Mouse (Mus musculus) limb, embryonic 13.5 days (tissue): ENCODE results near the gene Fam120a. TPM values are rescaled to one million over a fixed set of nuclear protein-coding genes. Genes with fewer than 3 reads are reported as not detected.

ENCODE experiments used
- ATAC-seq: fragments of 200-750 bp; cut with Nextera tagmentation; 2 replicates; pipeline ENCODE4 v1.8.0; 2017; ENCODE audit warnings: low read depth, moderate number of reproducible peaks, moderate TSS enrichment; ENCODE audit not compliant: low FRiP score
- H3K27ac ChIP-seq: fragments of 300-500 bp; sonication (generic); 2 replicates; pipeline ENCODE4 v1.5.1; 2015; ENCODE audit warnings: inconsistent platforms, mild to moderate bottlenecking, moderate library complexity
- H3K27me3 ChIP-seq: fragments of 300-500 bp; sonication (generic); 2 replicates; pipeline ENCODE4 v1.6.1; 2015; ENCODE audit warnings: mild to moderate bottlenecking, inconsistent platforms
- H3K36me3 ChIP-seq: fragments of 300-500 bp; sonication (generic); 2 replicates; pipeline ENCODE4 v1.6.1; 2015; ENCODE audit warnings: inconsistent platforms, mild to moderate bottlenecking, moderate library complexity
- H3K4me1 ChIP-seq: fragments of 300-500 bp; sonication (generic); 2 replicates; pipeline ENCODE4 v1.6.1; 2015; ENCODE audit warnings: inconsistent platforms
- H3K4me2 ChIP-seq: fragments of 300-500 bp; sonication (generic); replicated peaks from 2 replicates; pipeline ENCODE4 v1.6.1; 2015; ENCODE audit warnings: inconsistent platforms, mild to moderate bottlenecking, moderate library complexity
- H3K4me3 ChIP-seq: fragments of 300-500 bp; sonication (generic); 2 replicates; pipeline ENCODE4 v1.5.1; 2015; ENCODE audit warnings: moderate library complexity, mild to moderate bottlenecking, inconsistent platforms
- H3K9ac ChIP-seq: fragments of 300-500 bp; sonication (generic); 2 replicates; pipeline ENCODE4 v1.6.1; 2015; ENCODE audit warnings: mild to moderate bottlenecking, inconsistent platforms
- H3K9me3 ChIP-seq: fragments of 300-500 bp; sonication (generic); 2 replicates; pipeline ENCODE4 v1.6.1; 2016; ENCODE audit warnings: inconsistent platforms
- WGBS: fragments of 180-500 bp; shearing (Covaris S2); methylation state at CpG from one replicate; pipeline ENCODE4 v1.1.7; 2015; 5-methylcytosine and 5-hydroxymethylcytosine counted together
- polyA plus RNA-seq: library from polyadenylated mRNA; unstranded; fragments of >200 nt; fragmentation: Nextera tagmentation; extraction: Ambion mirVana; gene quantifications from 2 replicates; pipeline ENCODE4 v1.2.1, GENCODE M21; 2015

Gene Fam120a
- polyA plus RNA-seq, 1 experiment from 2014 or later, result 22.0 TPM

DNA sequence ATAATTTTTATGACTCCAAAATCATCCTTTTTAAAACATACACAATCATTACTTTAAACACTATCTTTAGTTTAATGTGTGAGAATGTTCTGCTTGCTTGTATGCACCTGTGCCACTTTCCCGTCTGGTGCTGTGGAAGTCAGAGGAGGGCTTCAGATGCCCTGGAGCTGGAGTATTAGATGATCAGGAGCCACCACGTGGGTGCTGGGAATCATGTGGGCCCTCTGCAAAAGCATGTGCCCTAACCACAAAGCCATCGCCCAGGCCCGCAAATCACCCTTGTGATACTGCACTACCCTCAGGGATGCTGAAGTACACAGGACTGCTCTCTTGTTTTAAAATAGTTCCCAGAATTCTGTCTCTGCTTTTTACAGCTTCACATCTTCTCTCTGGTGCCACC lies 3.0 kb downstream of the Fam120a start:
- Histone ChIP-seq H3K27ac (peak overlapping the region; percentile 97; the same call in 1 of the 2 replicates), H3K9ac (peak overlapping the region; percentile 97), H3K4me2 (peak overlapping the region; percentile 95), H3K4me3 (peak overlapping the region; percentile 95), H3K27me3 (no peaks in the 10 kb centered on the region), H3K36me3 (no peaks in the 10 kb centered on the region), H3K4me1 (peaks cover 46% of the 10 kb centered on the region), H3K9me3 (no peaks in the 10 kb centered on the region)
- ATAC-seq, result no peak
- WGBS, result 76% methylated on average over 4 of the region's 4 CpGs

- ATAC-seq, result no peak
- Histone ChIP-seq H3K36me3 (no peaks in the 10 kb centered on the region), H3K9me3 (no peaks in the 10 kb centered on the region), H3K27ac (no peak overlapping the region), H3K27me3 (no peaks in the 10 kb centered on the region), H3K4me2 (no peak overlapping the region), H3K4me1 (peaks cover 38% of the 10 kb centered on the region), H3K4me3 (no peak overlapping the region), H3K9ac (no peak overlapping the region)
- WGBS, result 90% methylated on average over 1 of the region's 1 CpGs
These were observed 4.7 kb downstream of the Fam120a start for GRCm38 (mm10) chr13:48963111-48963510.

- peaks cover 38% of the 10 kb centered on the region for H3K4me1 ChIP-seq
- H3K4me2 ChIP-seq, result no peak overlapping the region
- H3K36me3 ChIP-seq, result no peaks in the 10 kb centered on the region
- no peak overlapping the region for H3K27ac ChIP-seq
- 71% methylated on average over 3 of the region's 3 CpGs for WGBS
- H3K27me3 ChIP-seq, result no peaks in the 10 kb centered on the region
- H3K4me3 ChIP-seq, result no peak overlapping the region
- H3K9ac ChIP-seq, result no peak overlapping the region
- no peaks in the 10 kb centered on the region for H3K9me3 ChIP-seq
- ATAC-seq, result no peak
These were observed 5.3 kb downstream of the Fam120a start for GRCm38 (mm10) chr13:48962519-48962918.

DNA sequence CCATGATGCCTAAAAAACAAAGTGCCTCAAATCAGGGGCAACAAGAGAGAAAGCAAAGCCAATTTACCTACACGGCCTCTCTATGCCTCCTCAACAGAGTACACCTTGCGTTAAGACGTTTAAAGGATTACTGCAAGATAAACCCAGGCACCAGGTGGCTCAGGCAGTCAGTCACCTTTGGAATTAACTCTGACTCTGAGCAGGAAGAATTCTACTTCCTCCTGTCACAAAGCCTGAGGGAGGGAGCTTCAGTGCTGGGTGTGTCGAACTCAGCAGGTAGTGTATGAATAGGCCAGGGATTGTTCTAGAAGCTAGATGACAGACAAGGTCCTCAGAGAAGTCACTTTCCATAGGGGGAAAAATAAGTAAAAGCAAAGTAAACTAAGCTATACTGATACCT lies 9.2 kb downstream of the Fam120a start:
- H3K27ac ChIP-seq, result no peak overlapping the region
- WGBS, result 73% methylated on average over 4 of the region's 4 CpGs

DNA sequence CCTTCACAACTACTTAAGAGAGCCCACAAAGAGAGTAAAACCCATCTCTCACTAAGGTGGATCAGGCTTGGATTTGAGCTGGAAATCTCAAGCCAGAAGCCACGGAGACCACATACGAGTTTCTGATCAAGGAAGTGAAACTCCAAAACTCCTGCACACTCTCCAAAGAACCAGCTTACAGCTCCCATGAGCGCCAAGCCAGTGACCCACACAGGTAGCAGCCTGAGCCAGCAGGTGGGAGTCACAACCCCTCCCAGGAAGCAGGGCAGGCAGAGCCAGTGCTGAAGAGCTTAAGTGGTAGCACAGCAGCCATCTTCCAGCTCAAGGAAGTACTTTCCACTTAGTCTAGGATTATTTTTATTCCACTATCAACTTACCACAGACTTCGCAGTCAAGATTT lies 13.0 kb downstream of the Fam120a start:
- no peaks in the 10 kb centered on the region for H3K27me3 ChIP-seq
- WGBS, result 89% methylated on average over 4 of the region's 4 CpGs

More for the DNA sequence above, 9.2 kb downstream of the Fam120a start:
- no peak for ATAC-seq
- Histone ChIP-seq H3K9me3 (no peaks in the 10 kb centered on the region), H3K4me1 (peaks cover 22% of the 10 kb centered on the region), H3K36me3 (no peaks in the 10 kb centered on the region), H3K27me3 (no peaks in the 10 kb centered on the region), H3K4me3 (no peak overlapping the region), H3K4me2 (no peak overlapping the region), H3K9ac (no peak overlapping the region)

GRCm38 (mm10) chr13:48950600-48951241 lies 17.1 kb downstream of the Fam120a start:
- H3K27me3 ChIP-seq, result no peaks in the 10 kb centered on the region
- H3K36me3 ChIP-seq, result peaks cover 29% of the 10 kb centered on the region
- no peak overlapping the region for H3K4me3 ChIP-seq
- no peaks in the 10 kb centered on the region for H3K9me3 ChIP-seq
- H3K4me1 ChIP-seq, result peaks cover 19% of the 10 kb centered on the region
- H3K9ac ChIP-seq, result no peak overlapping the region
- no peak overlapping the region for H3K27ac ChIP-seq
- no peak overlapping the region for H3K4me2 ChIP-seq
- no peak for ATAC-seq
- 31% methylated on average over 5 of the region's 5 CpGs for WGBS

More for the DNA sequence above, 13.0 kb downstream of the Fam120a start:
- Histone ChIP-seq H3K27ac (no peak overlapping the region), H3K9ac (no peak overlapping the region), H3K36me3 (no peaks in the 10 kb centered on the region), H3K4me2 (no peak overlapping the region), H3K4me3 (no peak overlapping the region), H3K4me1 (peaks cover 32% of the 10 kb centered on the region), H3K9me3 (no peaks in the 10 kb centered on the region)
- no peak for ATAC-seq

- WGBS, result 97% methylated on average over 6 of the region's 6 CpGs
These were observed 18.9 kb downstream of the Fam120a start for GRCm38 (mm10) chr13:48948951-48949350.

GRCm38 (mm10) chr13:48944571-48944970 lies 23.2 kb downstream of the Fam120a start:
- WGBS, result 65% methylated on average over 1 of the region's 1 CpGs
- H3K36me3 ChIP-seq, result peaks cover 68% of the 10 kb centered on the region

More at GRCm38 (mm10) chr13:48948951-48949350, 18.9 kb downstream of the Fam120a start:
- no peaks in the 10 kb centered on the region for H3K27me3 ChIP-seq
- no peak overlapping the region for H3K4me3 ChIP-seq
- ATAC-seq, result no peak
- no peak overlapping the region for H3K4me2 ChIP-seq
- no peak overlapping the region for H3K9ac ChIP-seq
- no peaks in the 10 kb centered on the region for H3K9me3 ChIP-seq
- peaks cover 19% of the 10 kb centered on the region for H3K4me1 ChIP-seq
- H3K36me3 ChIP-seq, result peaks cover 41% of the 10 kb centered on the region
- no peak overlapping the region for H3K27ac ChIP-seq

DNA sequence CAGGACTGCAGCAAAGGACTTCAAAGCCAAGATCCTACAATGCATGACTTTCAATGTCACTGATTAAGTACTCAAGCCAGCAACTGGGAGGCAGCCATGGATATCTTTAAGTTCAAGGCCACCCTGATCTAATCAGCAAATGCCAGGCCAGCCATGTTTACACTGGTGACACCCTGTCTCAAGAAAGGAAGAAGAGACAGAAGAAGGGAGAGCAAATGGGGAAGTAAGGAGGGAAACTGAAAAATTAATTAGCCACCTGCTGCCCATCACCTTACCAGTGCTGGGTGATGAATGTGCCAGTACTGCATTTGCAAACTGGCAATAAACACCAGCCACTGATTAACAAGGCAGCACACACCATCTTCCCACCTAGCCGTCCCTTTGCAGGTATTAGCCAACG lies 25.3 kb downstream of the Fam120a start:
- Histone ChIP-seq H3K4me1 (no peaks in the 10 kb centered on the region), H3K4me2 (no peak overlapping the region), H3K4me3 (no peak overlapping the region), H3K9ac (no peak overlapping the region), H3K36me3 (peaks cover 64% of the 10 kb centered on the region), H3K9me3 (no peaks in the 10 kb centered on the region), H3K27me3 (no peaks in the 10 kb centered on the region), H3K27ac (no peak overlapping the region)
- no peak for ATAC-seq
- WGBS, result 63% methylated on average over 2 of the region's 2 CpGs

More at GRCm38 (mm10) chr13:48944571-48944970, 23.2 kb downstream of the Fam120a start:
- H3K9me3 ChIP-seq, result no peaks in the 10 kb centered on the region
- no peaks in the 10 kb centered on the region for H3K27me3 ChIP-seq
- H3K4me2 ChIP-seq, result no peak overlapping the region
- ATAC-seq, result no peak
- H3K9ac ChIP-seq, result no peak overlapping the region
- no peaks in the 10 kb centered on the region for H3K4me1 ChIP-seq
- no peak overlapping the region for H3K4me3 ChIP-seq
- H3K27ac ChIP-seq, result no peak overlapping the region

- peaks cover 61% of the 10 kb centered on the region for H3K36me3 ChIP-seq
- WGBS, result 35% methylated on average over 3 of the region's 3 CpGs
These were observed 26.0 kb downstream of the Fam120a start for GRCm38 (mm10) chr13:48941773-48942172.

GRCm38 (mm10) chr13:48934597-48934996 lies 33.2 kb downstream of the Fam120a start:
- no peak overlapping the region for H3K9ac ChIP-seq
- H3K27ac ChIP-seq, result no peak overlapping the region
- H3K36me3 ChIP-seq, result peaks cover 64% of the 10 kb centered on the region
- no peak for ATAC-seq
- H3K4me1 ChIP-seq, result no peaks in the 10 kb centered on the region
- no peaks in the 10 kb centered on the region for H3K9me3 ChIP-seq
- WGBS, result 78% methylated on average over 6 of the region's 6 CpGs
- H3K27me3 ChIP-seq, result no peaks in the 10 kb centered on the region
- H3K4me2 ChIP-seq, result no peak overlapping the region
- H3K4me3 ChIP-seq, result no peak overlapping the region

More at GRCm38 (mm10) chr13:48941773-48942172, 26.0 kb downstream of the Fam120a start:
- no peaks in the 10 kb centered on the region for H3K27me3 ChIP-seq
- no peak overlapping the region for H3K4me3 ChIP-seq
- ATAC-seq, result no peak
- no peak overlapping the region for H3K27ac ChIP-seq
- no peaks in the 10 kb centered on the region for H3K4me1 ChIP-seq
- H3K4me2 ChIP-seq, result no peak overlapping the region
- no peak overlapping the region for H3K9ac ChIP-seq
- H3K9me3 ChIP-seq, result no peaks in the 10 kb centered on the region

DNA sequence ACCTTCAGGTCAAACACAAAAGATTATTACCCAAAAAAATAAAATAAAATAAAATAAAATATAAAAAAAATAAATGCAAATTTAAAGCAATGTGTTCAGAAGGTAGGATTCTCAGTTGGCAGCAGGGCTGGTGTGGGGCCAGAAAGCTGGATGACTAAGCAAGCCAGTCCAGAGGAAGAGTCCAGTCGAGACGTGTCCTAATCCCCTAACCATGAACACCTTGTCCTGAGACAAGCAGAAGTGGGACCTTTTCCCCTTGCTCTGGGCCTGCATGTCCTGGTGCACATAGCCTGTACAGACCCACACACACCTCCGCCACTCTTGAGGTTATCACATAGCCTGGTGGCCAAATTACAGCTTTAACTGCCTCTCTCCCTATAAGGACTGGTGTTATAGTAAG lies 35.1 kb downstream of the Fam120a start:
- H3K4me1 ChIP-seq, result no peaks in the 10 kb centered on the region
- no peaks in the 10 kb centered on the region for H3K9me3 ChIP-seq
- 85% methylated on average over 3 of the region's 3 CpGs for WGBS
- ATAC-seq, result no peak
- no peak overlapping the region for H3K27ac ChIP-seq
- no peak overlapping the region for H3K4me2 ChIP-seq
- no peak overlapping the region for H3K9ac ChIP-seq
- H3K27me3 ChIP-seq, result no peaks in the 10 kb centered on the region
- peaks cover 72% of the 10 kb centered on the region for H3K36me3 ChIP-seq
- no peak overlapping the region for H3K4me3 ChIP-seq

- Histone ChIP-seq H3K27me3 (no peaks in the 10 kb centered on the region), H3K4me3 (no peak overlapping the region), H3K36me3 (peaks cover 74% of the 10 kb centered on the region), H3K4me1 (no peaks in the 10 kb centered on the region), H3K9ac (no peak overlapping the region), H3K9me3 (no peaks in the 10 kb centered on the region), H3K4me2 (no peak overlapping the region), H3K27ac (no peak overlapping the region)
- ATAC-seq, result no peak
These were observed 36.1 kb downstream of the Fam120a start for GRCm38 (mm10) chr13:48931687-48932086.
